Mouse (Mus musculus) testis, adult 2 months (tissue): ENCODE data around the gene Lrrtm4.

Source experiments
- CTCF ChIP-seq: fragments of 200-500 bp; IDR thresholded peaks from 2 replicates; pipeline ENCODE4 v1.5.1; 2012; ENCODE audit warnings: low read depth, mild to moderate bottlenecking, inconsistent platforms, low read length, moderate library complexity; ENCODE audit not compliant: control insufficient read depth, insufficient read depth, insufficient replicate concordance
- POLR2A ChIP-seq: fragments of 200-500 bp; IDR thresholded peaks from 2 replicates; pipeline ENCODE4 v1.6.1; 2012; ENCODE audit warnings: low read depth, mild to moderate bottlenecking, inconsistent platforms, low read length, moderate library complexity; ENCODE audit not compliant: control insufficient read depth

- no peak for TF ChIP-seq CTCF
- no peak for TF ChIP-seq POLR2A
These were observed 457.5 kb downstream of the Lrrtm4 start for GRCm38 (mm10) chr6:80476153-80476552.
